Mouse (Mus musculus): ENCODE data around the gene Commd4. TPM values are rescaled to one million over a fixed set of nuclear protein-coding genes. Genes with fewer than 3 reads are reported as not detected.

The Commd4 gene
- total RNA-seq (2023): 10 to 100 TPM; 90.7 to 93.6 TPM

DNA sequence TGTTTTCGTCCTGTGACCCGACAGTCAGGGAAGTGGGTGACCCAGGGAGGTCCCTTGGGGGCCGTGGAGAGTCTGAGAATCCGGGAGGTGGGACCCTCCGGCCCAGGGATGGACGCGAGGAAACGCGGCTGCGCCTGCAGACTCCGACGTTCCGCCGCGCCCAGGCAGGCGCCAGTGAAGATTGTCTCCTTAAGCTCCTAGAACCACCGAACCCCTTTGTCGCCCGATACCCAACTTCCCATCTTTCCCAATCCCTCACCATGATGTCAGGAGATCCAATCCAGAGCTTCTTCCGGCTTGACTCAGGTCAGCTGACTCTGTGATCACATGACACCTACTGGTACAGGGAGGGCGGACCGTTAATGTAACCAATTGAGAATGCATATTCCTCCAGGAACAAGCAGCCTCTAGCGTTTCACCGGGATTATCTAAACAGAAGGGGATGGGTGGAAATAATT, at the start of gene Commd4:
Gene Commd4, minus strand, starts transcription at position 319 of the 458 bp plus-strand sequence.

GRCm38 (mm10) chr9:57148144-57148878, 9.8 kb downstream of the Commd4 start, which contains the start of gene Neil1:
Neil1 (minus strand) TSS chr9:57148305.

GRCm38 (mm10) chr9:57130577-57131433, 27.3 kb downstream of the Commd4 start, which contains the start of gene Man2c1:
Man2c1 (plus strand) TSS chr9:57130690.

Other genes with a start within 250 kb of the Commd4 start
- gene Snx33, start 230.0 kb downstream of the Commd4 start, total RNA-seq (2023): 10 to 100 TPM; 16.2 to 17.5 TPM
- 100 to 1,000 TPM; 101 to 103 TPM for gene Imp3, start 220.9 kb downstream of the Commd4 start, total RNA-seq (2023)
- gene Snupn, start 207.5 kb downstream of the Commd4 start, total RNA-seq (2023): 10 to 100 TPM in 1 of 2 experiments, 1 to 10 TPM in 1; 8.5 to 10.6 TPM
- 10 to 100 TPM; 11.5 to 15.7 TPM for gene Ptpn9, start 163.4 kb downstream of the Commd4 start, total RNA-seq (2023)
- gene Sin3a, start 86.3 kb downstream of the Commd4 start, total RNA-seq (2023): 100 to 1,000 TPM in 1 of 2 experiments, 10 to 100 TPM in 1; 95.5 to 116 TPM
- 100 to 1,000 TPM; 181 to 185 TPM for gene Man2c1, start 27.6 kb downstream of the Commd4 start, total RNA-seq (2023)
- 10 to 100 TPM; 26.2 to 29.5 TPM for gene Neil1, start 10.0 kb downstream of the Commd4 start, total RNA-seq (2023)
- not detected for gene Trcg1, start 78.2 kb upstream of the Commd4 start, total RNA-seq (2023)
- 10 to 100 TPM; 67.7 to 73.0 TPM for gene 1700017B05Rik, start 104.3 kb upstream of the Commd4 start, total RNA-seq (2023)